Comparison of ENCODE assay signal across 18 mouse cellular contexts in the genomic region with DNA sequence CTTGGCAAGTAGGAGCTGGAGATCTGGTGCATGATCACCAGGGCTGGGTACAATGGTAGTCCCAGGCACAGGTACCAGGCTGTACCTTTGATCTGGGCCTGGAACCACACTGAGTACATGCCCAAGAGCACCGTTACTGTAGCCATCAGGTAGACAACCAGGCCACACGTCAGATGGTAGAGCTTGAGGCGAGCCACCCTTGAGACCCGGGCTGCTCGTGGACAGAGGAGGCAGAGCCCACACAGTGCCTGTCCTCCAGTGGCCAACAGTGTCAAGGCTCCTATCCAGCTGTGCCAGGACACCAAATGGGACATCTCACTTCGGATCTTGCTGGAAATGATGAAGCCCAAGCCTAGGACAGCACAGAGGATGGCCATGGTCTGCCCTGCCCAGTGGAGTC. TPM values are rescaled to one million over a fixed set of nuclear protein-coding genes. Genes with fewer than 3 reads are reported as not detected.
DNase-seq lines count a peak whose midpoint lies in the region; ATAC-seq and TF ChIP-seq lines count a peak whose summit lies in the region.
"Had no signal": no experiment of that assay in that cellular context is flagged by ENCODE, and none has a peak within 500 bp of the region (broad histone marks: within the 10 kb centered on the region; RNA-seq: fewer than 3 reads in every experiment).

No protein-coding gene starts in this region.

- H3K9me3 ChIP-seq in heart, embryonic 15.5 days (replicated peaks) = no peaks in the 10 kb centered on the region
- H3K9me3 ChIP-seq in midbrain, embryonic 12.5 days = no peaks in the 10 kb centered on the region
- H3K9me3 ChIP-seq in midbrain, embryonic 16.5 days (replicated peaks; ENCODE audit: control insufficient read depth, low read length, poor library complexity, severe bottlenecking) = no peaks in the 10 kb centered on the region
- H3K9me3 ChIP-seq: forebrain, embryonic 10.5 days; hindbrain, embryonic 15.5 days; midbrain, embryonic 13.5 days had no signal

- no peak for TF ChIP-seq CTCF in olfactory bulb, adult 2 months (IDR thresholded peaks at IDR 0.05; ENCODE audit: insufficient read depth, low read depth, low read length)

- 91% methylated on average over 6 of the region's 6 CpGs for WGBS in heart, embryonic 15.5 days
- 94% methylated on average over 6 of the region's 6 CpGs for WGBS in midbrain, embryonic 12.5 days
- 91% methylated on average over 6 of the region's 6 CpGs for WGBS in midbrain, embryonic 16.5 days
- WGBS in olfactory bulb, adult 2 months = 98% methylated on average over 6 of the region's 6 CpGs

- no peaks in the 10 kb centered on the region for H3K27me3 ChIP-seq in heart, embryonic 15.5 days
- H3K27me3 ChIP-seq in midbrain, embryonic 12.5 days = no peaks in the 10 kb centered on the region
- no peaks in the 10 kb centered on the region for H3K27me3 ChIP-seq in midbrain, embryonic 16.5 days (ENCODE audit: control insufficient read depth, insufficient read depth, low read depth, low read length)
- H3K27me3 ChIP-seq: hindbrain, embryonic 15.5 days; midbrain, embryonic 13.5 days had no signal

- no peak overlapping the region for H3K4me3 ChIP-seq in heart, embryonic 15.5 days
- no peak overlapping the region for H3K4me3 ChIP-seq in midbrain, embryonic 12.5 days
- no peak overlapping the region for H3K4me3 ChIP-seq in midbrain, embryonic 16.5 days (ENCODE audit: low read depth, low read length)
- no peak overlapping the region for H3K4me3 ChIP-seq in olfactory bulb, adult 2 months (ENCODE audit: insufficient read depth, low read depth, low read length)

- peak overlapping the region; percentile 87; the same call in 1 of the 2 replicates for H3K27ac ChIP-seq in heart, embryonic 15.5 days
- 0 out of 2 replicates have a peak overlapping the region, but pooled peaks have one; percentile 0 for H3K27ac ChIP-seq in midbrain, embryonic 12.5 days (replicated peaks)
- H3K27ac ChIP-seq in midbrain, embryonic 16.5 days (ENCODE audit: low read length) = no peak overlapping the region
- H3K27ac ChIP-seq in olfactory bulb, adult 2 months (ENCODE audit: insufficient read depth, low read depth, low read length) = peak overlapping the region; percentile 91

- no peak for TF ChIP-seq POLR2A in olfactory bulb, adult 2 months (IDR thresholded peaks at IDR 0.05; ENCODE audit: insufficient read depth, low read depth, low read length)

- H3K36me3 ChIP-seq in heart, embryonic 15.5 days = peaks cover 15% of the 10 kb centered on the region; the same call in 1 of the 2 replicates
- H3K36me3 ChIP-seq in midbrain, embryonic 12.5 days = peaks cover 36% of the 10 kb centered on the region
- H3K36me3 ChIP-seq in midbrain, embryonic 16.5 days (ENCODE audit: control insufficient read depth, insufficient read depth, low read length) = peaks cover 7% of the 10 kb centered on the region

- H3K4me1 ChIP-seq in heart, embryonic 15.5 days (replicated peaks) = peaks cover 30% of the 10 kb centered on the region
- peaks cover 47% of the 10 kb centered on the region for H3K4me1 ChIP-seq in midbrain, embryonic 12.5 days
- H3K4me1 ChIP-seq in midbrain, embryonic 16.5 days (ENCODE audit: control insufficient read depth, insufficient read depth, low read length) = peaks cover 21% of the 10 kb centered on the region
- peaks cover 56% of the 10 kb centered on the region for H3K4me1 ChIP-seq in olfactory bulb, adult 2 months (ENCODE audit: control insufficient read depth, insufficient read depth, low read length)

- no peak overlapping the region for H3K9ac ChIP-seq in heart, embryonic 15.5 days
- H3K9ac ChIP-seq in midbrain, embryonic 12.5 days (replicated peaks) = no peak overlapping the region
- no peak overlapping the region for H3K9ac ChIP-seq in midbrain, embryonic 16.5 days (ENCODE audit: low read depth, low read length)
- H3K9ac ChIP-seq: hindbrain, embryonic 15.5 days had no signal

- ATAC-seq in heart, embryonic 15.5 days (replicated peaks; ENCODE audit: insufficient number of reproducible peaks, insufficient read depth, low FRiP score, low read depth) = no peak
- no peak for ATAC-seq in midbrain, embryonic 12.5 days (ENCODE audit: low FRiP score, low read depth)
- no peak for ATAC-seq in midbrain, embryonic 16.5 days
- ATAC-seq: midbrain, embryonic 13.5 days had no signal

- no peak overlapping the region for H3K4me2 ChIP-seq in heart, embryonic 15.5 days
- no peak overlapping the region for H3K4me2 ChIP-seq in midbrain, embryonic 12.5 days (replicated peaks)
- no peak overlapping the region for H3K4me2 ChIP-seq in midbrain, embryonic 16.5 days (ENCODE audit: low read length)

- peak; percentile 32 for DNase-seq in cerebellum, adult 9-11 months
- no peak for DNase-seq in cerebellum, adult 9-10 months
- DNase-seq in heart, adult 8-10 months (ENCODE audit: low spot score) = no peak
- no peak for DNase-seq in layer of hippocampus, postnatal 14 days (ENCODE audit: low spot score in 2 of 2)
- DNase-seq: gastrocnemius, postnatal 25 days; kidney, postnatal 10 days; lung, adult 18-20 months; right cerebral cortex, postnatal 14 days; thymus, postnatal 25 days had no signal

RNA-seq across cellular contexts. Expression of gene Cyb561d1, which starts 1.8 kb away (rescaled TPM):
- polyA plus RNA-seq in heart, embryonic 15.5 days (2015; fragmentation: Nextera tagmentation; extraction: Ambion mirVana) = 2.7 and 3.8 TPM in 2 replicates
- 1 to 10 TPM; 5.4 to 8.3 (median 6.5) TPM for total RNA-seq in heart, adult 8-10 months (2022)
- 5.6 TPM in 2 replicates for polyA plus RNA-seq in midbrain, embryonic 12.5 days (2016; fragmentation: Nextera tagmentation; extraction: Ambion mirVana)
- 4.6 and 4.8 TPM in 2 replicates for polyA plus RNA-seq in midbrain, embryonic 16.5 days (2015; fragmentation: Nextera tagmentation; extraction: Ambion mirVana)
- not detected in 2 replicates for polyA plus RNA-seq in olfactory bulb, adult 2 months (2012; ENCODE audit: insufficient read depth, insufficient read length, low replicate concordance, missing spikeins)
- 10 to 100 TPM; 11.5 to 12.4 TPM for total RNA-seq in layer of hippocampus, postnatal 14 days (2021)

RNA-seq across cellular contexts. Expression of gene Atxn7l2, which starts 11.5 kb away (rescaled TPM):
- 5.8 and 9.0 TPM in 2 replicates for polyA plus RNA-seq in heart, embryonic 15.5 days (2015; fragmentation: Nextera tagmentation; extraction: Ambion mirVana)
- total RNA-seq in heart, adult 8-10 months (2022) = 1 to 10 TPM; 1.7 to 2.7 (median 2.3) TPM
- 28.9 and 29.8 TPM in 2 replicates for polyA plus RNA-seq in midbrain, embryonic 12.5 days (2016; fragmentation: Nextera tagmentation; extraction: Ambion mirVana)
- 23.0 and 23.8 TPM in 2 replicates for polyA plus RNA-seq in midbrain, embryonic 16.5 days (2015; fragmentation: Nextera tagmentation; extraction: Ambion mirVana)
- not detected in 2 replicates for polyA plus RNA-seq in olfactory bulb, adult 2 months (2012; ENCODE audit: insufficient read depth, insufficient read length, low replicate concordance, missing spikeins)
- 10 to 100 TPM; 20.9 to 24.4 TPM for total RNA-seq in layer of hippocampus, postnatal 14 days (2021)

RNA-seq across cellular contexts. Expression of gene Amigo1, which starts 13.1 kb away (rescaled TPM):
- polyA plus RNA-seq in heart, embryonic 15.5 days (2015; fragmentation: Nextera tagmentation; extraction: Ambion mirVana) = 3.0 and 3.2 TPM in 2 replicates
- 10 to 100 TPM; 17.2 to 18.9 (median 18.1) TPM for total RNA-seq in heart, adult 8-10 months (2022)
- 7.5 and 9.3 TPM in 2 replicates for polyA plus RNA-seq in midbrain, embryonic 12.5 days (2016; fragmentation: Nextera tagmentation; extraction: Ambion mirVana)
- polyA plus RNA-seq in midbrain, embryonic 16.5 days (2015; fragmentation: Nextera tagmentation; extraction: Ambion mirVana) = 11.8 and 12.6 TPM in 2 replicates
- polyA plus RNA-seq in olfactory bulb, adult 2 months (2012; ENCODE audit: insufficient read depth, insufficient read length, low replicate concordance, missing spikeins) = 177 and 487 TPM in 2 replicates
- 10 to 100 TPM; 47.2 to 49.0 TPM for total RNA-seq in layer of hippocampus, postnatal 14 days (2021)

RNA-seq across cellular contexts. Expression of gene Sypl2, which starts 27.2 kb away (rescaled TPM):
- 2.0 and 2.2 TPM in 2 replicates for polyA plus RNA-seq in heart, embryonic 15.5 days (2015; fragmentation: Nextera tagmentation; extraction: Ambion mirVana)
- 1 to 10 TPM; 1.3 to 2.4 (median 2.1) TPM for total RNA-seq in heart, adult 8-10 months (2022)
- 1.3 and 2.0 TPM in 2 replicates for polyA plus RNA-seq in midbrain, embryonic 12.5 days (2016; fragmentation: Nextera tagmentation; extraction: Ambion mirVana)
- 0.30 and 0.67 TPM in 2 replicates for polyA plus RNA-seq in midbrain, embryonic 16.5 days (2015; fragmentation: Nextera tagmentation; extraction: Ambion mirVana)
- polyA plus RNA-seq in olfactory bulb, adult 2 months (2012; ENCODE audit: insufficient read depth, insufficient read length, low replicate concordance, missing spikeins) = not detected in 2 replicates
- total RNA-seq in layer of hippocampus, postnatal 14 days (2021) = 1 to 10 TPM; 1.8 to 2.6 TPM
- total RNA-seq: MEL; neutrophil, adult 5-6 weeks had no signal

RNA-seq across cellular contexts. Expression of gene Gpr61, which starts 44.5 kb away (rescaled TPM):
- polyA plus RNA-seq in heart, embryonic 15.5 days (2015; fragmentation: Nextera tagmentation; extraction: Ambion mirVana) = 0.05 and 0.16 TPM in 2 replicates
- not detected for total RNA-seq in heart, adult 8-10 months (2022)
- polyA plus RNA-seq in midbrain, embryonic 12.5 days (2016; fragmentation: Nextera tagmentation; extraction: Ambion mirVana) = 0.80 and 1.0 TPM in 2 replicates
- polyA plus RNA-seq in midbrain, embryonic 16.5 days (2015; fragmentation: Nextera tagmentation; extraction: Ambion mirVana) = 6.1 and 8.3 TPM in 2 replicates
- polyA plus RNA-seq in olfactory bulb, adult 2 months (2012; ENCODE audit: insufficient read depth, insufficient read length, low replicate concordance, missing spikeins) = not detected in 2 replicates
- total RNA-seq in layer of hippocampus, postnatal 14 days (2021) = 10 to 100 TPM; 14.4 to 15.2 TPM
- total RNA-seq: gastrocnemius, postnatal 25 days had no signal

Comparison
In these comparisons a context has a peak if more than half of its experiments do, and no peak if none do; other contexts are left out.
1. RNA of gene Amigo1, which starts 13.1 kb away (polyA plus RNA-seq): 177 to 487 TPM in olfactory bulb, adult 2 months; 11.8 to 12.6 TPM in midbrain, embryonic 16.5 days, 7.5 to 9.3 TPM in midbrain, embryonic 12.5 days and 3.0 to 3.2 TPM in heart, embryonic 15.5 days; every median in the first group is over 10 times any median in the second.